Mouse (Mus musculus) ES-CJ7 (cell line): Measurements from ENCODE around the gene Nxn.

Experiments used
- DNase-seq: peaks from one replicate; pipeline ENCODE4 v3.0.0; 2011; ENCODE audit warnings: low read depth, low spot score

Gene Nxn

GRCm38 (mm10) chr11:76401398-76401797 lies 2.5 kb upstream of the Nxn start:
- no peak for DNase-seq

- DNase-seq: no peak
Observed at GRCm38 (mm10) chr11:76399587-76400330, 819 bp upstream of the Nxn start.

- no peak for DNase-seq
Observed at GRCm38 (mm10) chr11:76398312-76398797, 585 bp downstream of the Nxn start.

GRCm38 (mm10) chr11:76397650-76398311 lies 1.2 kb downstream of the Nxn start:
- no peak for DNase-seq

- peak; percentile 77 for DNase-seq
Observed at GRCm38 (mm10) chr11:76392996-76393395, 5.9 kb downstream of the Nxn start.

- no peak for DNase-seq
Observed at GRCm38 (mm10) chr11:76392532-76392931, 6.4 kb downstream of the Nxn start.

GRCm38 (mm10) chr11:76388711-76389110 lies 10.2 kb downstream of the Nxn start:
- no peak for DNase-seq

- peak; percentile 76 for DNase-seq
Observed at GRCm38 (mm10) chr11:76387097-76387496, 11.8 kb downstream of the Nxn start.

GRCm38 (mm10) chr11:76385746-76386145 lies 13.2 kb downstream of the Nxn start:
- peak; percentile 58 for DNase-seq

GRCm38 (mm10) chr11:76385017-76385416 lies 13.9 kb downstream of the Nxn start:
- no peak for DNase-seq

GRCm38 (mm10) chr11:76384307-76384706 lies 14.6 kb downstream of the Nxn start:
- DNase-seq: no peak

- no peak for DNase-seq
Observed at GRCm38 (mm10) chr11:76382711-76383324, 16.1 kb downstream of the Nxn start.

GRCm38 (mm10) chr11:76381201-76381885 lies 17.6 kb downstream of the Nxn start:
- DNase-seq: peak; percentile 66

GRCm38 (mm10) chr11:76379921-76380544 lies 18.9 kb downstream of the Nxn start:
- no peak for DNase-seq

GRCm38 (mm10) chr11:76376425-76376824 lies 22.5 kb downstream of the Nxn start:
- no peak for DNase-seq

- DNase-seq: peak; percentile 73
Observed at GRCm38 (mm10) chr11:76374491-76375185, 24.3 kb downstream of the Nxn start.

- no peak for DNase-seq
Observed at GRCm38 (mm10) chr11:76372534-76372933, 26.4 kb downstream of the Nxn start.

- no peak for DNase-seq
Observed at GRCm38 (mm10) chr11:76372120-76372519, 26.8 kb downstream of the Nxn start.

- peak; percentile 61 for DNase-seq
Observed at GRCm38 (mm10) chr11:76370491-76370890, 28.4 kb downstream of the Nxn start.

- peak; percentile 45 for DNase-seq
Observed at GRCm38 (mm10) chr11:76366720-76367119, 32.2 kb downstream of the Nxn start.

- peak; percentile 41 for DNase-seq
Observed at GRCm38 (mm10) chr11:76364038-76364437, 34.9 kb downstream of the Nxn start.
